Mouse (Mus musculus): ENCODE measurements around the gene Fam216b. TPM values are rescaled to one million over a fixed set of nuclear protein-coding genes. Genes with fewer than 3 reads are reported as not detected.

The Fam216b gene
- polyA plus RNA-seq, 1 experiment, result not detected

GRCm38 (mm10) chr14:78112466-78112865, 23.7 kb upstream of the Fam216b start:
- DNase-seq, result no peak
- no peak for TF ChIP-seq POLR2A (IDR thresholded peaks at IDR 0.05; ENCODE audit: low read depth, low read length)
- no peak for TF ChIP-seq CTCF (conservative IDR thresholded peaks at IDR 0.05; ENCODE audit: insufficient read depth, insufficient read length, low read depth, low read length)
- no peaks in the 10 kb centered on the region for H3K4me1 ChIP-seq (ENCODE audit: control insufficient read depth, insufficient read depth, low read length)

GRCm38 (mm10) chr14:78110871-78111270, 22.1 kb upstream of the Fam216b start:
- no peaks in the 10 kb centered on the region for H3K36me3 ChIP-seq (ENCODE audit: control insufficient read depth, insufficient read depth, low read length)
- DNase-seq, result no peak
- WGBS, result 83% methylated on average over 3 of the region's 3 CpGs
- no peak overlapping the region for H3K27ac ChIP-seq (ENCODE audit: insufficient read depth, low read depth, low read length)
- H3K4me1 ChIP-seq (ENCODE audit: control insufficient read depth, insufficient read depth, low read length), result no peaks in the 10 kb centered on the region
- TF ChIP-seq POLR2A (IDR thresholded peaks at IDR 0.05; ENCODE audit: low read depth, low read length) (no peak), CTCF (conservative IDR thresholded peaks at IDR 0.05; ENCODE audit: insufficient read depth, insufficient read length, low read depth, low read length) (no peak)
- H3K27me3 ChIP-seq (replicated peaks; ENCODE audit: control insufficient read depth, insufficient read depth, low read length), result no peaks in the 10 kb centered on the region
- no peak overlapping the region for H3K4me3 ChIP-seq (ENCODE audit: insufficient read depth, low read depth, low read length)

More at GRCm38 (mm10) chr14:78112466-78112865, 23.7 kb upstream of the Fam216b start:
- no peaks in the 10 kb centered on the region for H3K36me3 ChIP-seq (ENCODE audit: control insufficient read depth, insufficient read depth, low read length)
- no peak overlapping the region for H3K4me3 ChIP-seq (ENCODE audit: insufficient read depth, low read depth, low read length)
- no peak overlapping the region for H3K27ac ChIP-seq (ENCODE audit: insufficient read depth, low read depth, low read length)
- H3K27me3 ChIP-seq (replicated peaks; ENCODE audit: control insufficient read depth, insufficient read depth, low read length), result no peaks in the 10 kb centered on the region
- WGBS, result 90% methylated on average over 3 of the region's 3 CpGs

- TF ChIP-seq CTCF (conservative IDR thresholded peaks at IDR 0.05; ENCODE audit: insufficient read depth, insufficient read length, low read depth, low read length) (no peak), POLR2A (IDR thresholded peaks at IDR 0.05; ENCODE audit: low read depth, low read length) (no peak)
- H3K36me3 ChIP-seq (ENCODE audit: control insufficient read depth, insufficient read depth, low read length), result no peaks in the 10 kb centered on the region
- 67% methylated on average over 4 of the region's 4 CpGs for WGBS
- no peaks in the 10 kb centered on the region for H3K27me3 ChIP-seq (replicated peaks; ENCODE audit: control insufficient read depth, insufficient read depth, low read length)
- DNase-seq, result no peak
- no peak overlapping the region for H3K4me3 ChIP-seq (ENCODE audit: insufficient read depth, low read depth, low read length)
- H3K27ac ChIP-seq (ENCODE audit: insufficient read depth, low read depth, low read length), result no peak overlapping the region
- H3K4me1 ChIP-seq (ENCODE audit: control insufficient read depth, insufficient read depth, low read length), result no peaks in the 10 kb centered on the region
Observed at GRCm38 (mm10) chr14:78109419-78109818, 20.6 kb upstream of the Fam216b start.

GRCm38 (mm10) chr14:78108388-78108787, 19.6 kb upstream of the Fam216b start:
- no peak for DNase-seq
- 80% methylated on average over 3 of the region's 3 CpGs for WGBS
- TF ChIP-seq CTCF (conservative IDR thresholded peaks at IDR 0.05; ENCODE audit: insufficient read depth, insufficient read length, low read depth, low read length) (no peak), POLR2A (IDR thresholded peaks at IDR 0.05; ENCODE audit: low read depth, low read length) (no peak)
- Histone ChIP-seq H3K4me3 (ENCODE audit: insufficient read depth, low read depth, low read length) (no peak overlapping the region), H3K27me3 (replicated peaks; ENCODE audit: control insufficient read depth, insufficient read depth, low read length) (no peaks in the 10 kb centered on the region), H3K4me1 (ENCODE audit: control insufficient read depth, insufficient read depth, low read length) (no peaks in the 10 kb centered on the region), H3K27ac (ENCODE audit: insufficient read depth, low read depth, low read length) (no peak overlapping the region), H3K36me3 (ENCODE audit: control insufficient read depth, insufficient read depth, low read length) (no peaks in the 10 kb centered on the region)

GRCm38 (mm10) chr14:78089591-78089990, 784 bp upstream of the Fam216b start:
- Histone ChIP-seq H3K4me3 (ENCODE audit: insufficient read depth, low read depth, low read length) (no peak overlapping the region), H3K36me3 (ENCODE audit: control insufficient read depth, insufficient read depth, low read length) (no peaks in the 10 kb centered on the region), H3K4me1 (ENCODE audit: control insufficient read depth, insufficient read depth, low read length) (no peaks in the 10 kb centered on the region), H3K27ac (ENCODE audit: insufficient read depth, low read depth, low read length) (no peak overlapping the region), H3K27me3 (replicated peaks; ENCODE audit: control insufficient read depth, insufficient read depth, low read length) (no peaks in the 10 kb centered on the region)
- TF ChIP-seq POLR2A (IDR thresholded peaks at IDR 0.05; ENCODE audit: low read depth, low read length) (no peak), CTCF (conservative IDR thresholded peaks at IDR 0.05; ENCODE audit: insufficient read depth, insufficient read length, low read depth, low read length) (no peak)
- WGBS, result 67% methylated on average over 4 of the region's 4 CpGs
- no peak for DNase-seq

GRCm38 (mm10) chr14:78083465-78083864, 5.3 kb downstream of the Fam216b start:
- H3K27me3 ChIP-seq (replicated peaks; ENCODE audit: control insufficient read depth, insufficient read depth, low read length), result no peaks in the 10 kb centered on the region

GRCm38 (mm10) chr14:78077508-78077907, 11.3 kb downstream of the Fam216b start:
- DNase-seq, result no peak
- no peaks in the 10 kb centered on the region for H3K4me1 ChIP-seq (ENCODE audit: control insufficient read depth, insufficient read depth, low read length)
- no peaks in the 10 kb centered on the region for H3K36me3 ChIP-seq (ENCODE audit: control insufficient read depth, insufficient read depth, low read length)
- H3K4me3 ChIP-seq (ENCODE audit: insufficient read depth, low read depth, low read length), result no peak overlapping the region
- no peak for TF ChIP-seq CTCF (conservative IDR thresholded peaks at IDR 0.05; ENCODE audit: insufficient read depth, insufficient read length, low read depth, low read length)
- no peak for TF ChIP-seq POLR2A (IDR thresholded peaks at IDR 0.05; ENCODE audit: low read depth, low read length)
- H3K27ac ChIP-seq (ENCODE audit: insufficient read depth, low read depth, low read length), result no peak overlapping the region
- no peaks in the 10 kb centered on the region for H3K27me3 ChIP-seq (replicated peaks; ENCODE audit: control insufficient read depth, insufficient read depth, low read length)
- 54% methylated on average over 2 of the region's 2 CpGs for WGBS

More at GRCm38 (mm10) chr14:78083465-78083864, 5.3 kb downstream of the Fam216b start:
- no peak for TF ChIP-seq CTCF (conservative IDR thresholded peaks at IDR 0.05; ENCODE audit: insufficient read depth, insufficient read length, low read depth, low read length)
- no peak for TF ChIP-seq POLR2A (IDR thresholded peaks at IDR 0.05; ENCODE audit: low read depth, low read length)
- DNase-seq, result no peak
- 66% methylated on average over 5 of the region's 5 CpGs for whole genome bisulfite sequencing
- no peaks in the 10 kb centered on the region for H3K4me1 ChIP-seq (ENCODE audit: control insufficient read depth, insufficient read depth, low read length)
- no peak overlapping the region for H3K4me3 ChIP-seq (ENCODE audit: insufficient read depth, low read depth, low read length)
- H3K36me3 ChIP-seq (ENCODE audit: control insufficient read depth, insufficient read depth, low read length), result no peaks in the 10 kb centered on the region
- H3K27ac ChIP-seq (ENCODE audit: insufficient read depth, low read depth, low read length), result no peak overlapping the region

Data from kidney, adult 2 months (tissue).